Mouse (Mus musculus): ENCODE results near the gene Syne2.

DNA sequence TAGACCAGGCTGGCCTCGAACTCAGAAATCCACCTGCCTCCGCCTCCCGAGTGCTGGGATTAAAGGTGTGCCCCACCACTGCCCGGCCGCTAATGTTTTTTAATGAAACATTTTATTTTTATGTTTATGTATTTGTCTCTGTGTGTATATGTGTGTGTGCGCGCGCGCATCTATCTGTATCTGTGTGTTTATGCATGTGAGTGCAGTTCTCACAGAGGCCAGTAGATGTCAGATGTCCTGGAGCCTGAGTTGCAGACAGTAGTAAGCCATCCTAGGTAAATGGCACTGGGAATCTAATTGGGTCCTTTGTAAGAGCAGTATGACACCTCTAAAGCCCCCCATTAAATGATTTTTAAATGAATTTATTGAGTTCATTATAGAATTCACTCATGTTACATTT is 83.8 kb downstream of the Syne2 start:
- TF ChIP-seq CTCF (IDR thresholded peaks at IDR 0.05; ENCODE audit: insufficient read depth, low read length) (0 out of 2 replicates have a peak, but pooled peaks have one; percentile 3), POLR2A (IDR thresholded peaks at IDR 0.05; ENCODE audit: borderline replicate concordance, extremely low read depth, low read depth, low read length) (no peak)
